Mouse (Mus musculus): ENCODE measurements around the gene D330045A20Rik. TPM values are rescaled to one million over a fixed set of nuclear protein-coding genes. Genes with fewer than 3 reads are reported as not detected.

The D330045A20Rik gene
- polyA plus RNA-seq, 1 experiment from 2014 or later, result 1.2 TPM

DNA sequence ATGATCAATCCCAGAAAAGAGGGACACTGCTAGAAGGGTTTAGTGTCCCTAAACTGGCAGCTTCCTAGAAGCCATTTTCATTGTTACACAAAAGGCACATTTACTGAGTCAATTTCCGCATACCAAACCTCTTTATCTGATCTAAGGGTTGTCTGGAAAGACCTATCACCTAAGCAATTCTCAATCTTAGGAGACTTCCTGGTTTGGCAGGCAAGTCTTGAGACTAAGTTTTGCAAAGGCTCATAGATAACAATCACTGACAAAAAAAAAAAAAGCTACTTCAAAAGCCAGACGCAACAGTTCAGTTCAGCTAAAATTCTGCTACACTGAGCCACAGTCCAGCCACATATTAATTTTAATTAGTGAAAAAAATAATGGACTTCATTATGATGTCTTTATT is 39.1 kb downstream of the D330045A20Rik start:
- Histone ChIP-seq H3K4me2 (ENCODE audit: low read length) (no peak overlapping the region), H3K9ac (ENCODE audit: low read length) (no peak overlapping the region), H3K27me3 (ENCODE audit: control insufficient read depth, insufficient read depth, low read length) (no peaks in the 10 kb centered on the region), H3K4me1 (ENCODE audit: control insufficient read depth in 2 of 2, insufficient read depth in 2 of 2, low read length in 2 of 2) (no peaks in the 10 kb centered on the region), H3K4me3 (ENCODE audit: control insufficient read depth in 1 of 2, insufficient read depth in 1 of 2, low read depth in 1 of 2, low read length in 2 of 2) (no peak overlapping the region), H3K27ac (replicated peaks in 1 of 2; ENCODE audit: control insufficient read depth in 1 of 2, insufficient read depth in 1 of 2, low read depth in 2 of 2, low read length in 2 of 2) (no peak overlapping the region), H3K36me3 (ENCODE audit: control insufficient read depth, insufficient read depth, low read length) (no peaks in the 10 kb centered on the region), H3K9me3 (ENCODE audit: control insufficient read depth, low read length) (no peaks in the 10 kb centered on the region)
- ATAC-seq (ENCODE audit: insufficient number of reproducible peaks, insufficient read depth, low FRiP score, low read depth), result no peak
- WGBS, result 78% methylated on average over 2 of the region's 2 CpGs

DNA sequence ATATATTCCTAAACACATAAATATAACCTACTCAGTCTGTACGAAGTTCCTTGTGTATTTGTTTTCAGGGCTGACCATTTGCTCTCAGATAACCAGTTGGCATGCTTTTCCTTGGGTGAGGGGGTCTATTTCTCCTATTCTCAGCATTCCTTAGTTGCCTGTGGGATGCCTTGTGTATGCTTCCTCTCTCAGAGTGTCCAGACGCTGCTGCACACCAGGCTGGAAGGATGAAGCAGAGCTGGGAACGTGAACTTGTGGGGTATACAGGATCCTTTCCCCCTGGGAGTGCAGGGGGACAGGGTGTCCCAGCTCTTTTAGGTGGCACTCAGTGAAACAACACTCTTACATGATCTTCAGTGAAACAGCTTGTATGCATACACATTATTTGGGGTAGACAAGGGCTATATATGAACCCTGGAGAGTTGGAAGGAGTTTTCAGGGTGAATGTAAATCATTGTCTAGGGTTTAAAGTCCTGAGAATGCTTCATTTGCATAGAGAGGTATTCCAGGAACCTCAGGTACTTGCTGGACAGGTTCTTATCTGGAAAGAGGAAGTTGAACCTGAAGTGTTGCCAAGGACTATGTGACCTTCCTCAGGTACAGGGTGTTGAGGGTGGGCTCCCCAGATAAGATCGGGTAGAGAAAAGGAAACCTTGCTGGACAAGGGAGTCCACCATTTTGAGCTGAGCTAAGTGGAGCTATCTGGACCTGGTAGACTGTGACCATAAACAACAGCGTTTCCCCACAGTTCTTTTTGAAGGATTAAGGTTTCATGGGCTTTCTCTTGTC is 44.3 kb downstream of the D330045A20Rik start:
- H3K9ac ChIP-seq (ENCODE audit: low read length), result no peak overlapping the region
- no peak overlapping the region for H3K4me3 ChIP-seq (ENCODE audit: control insufficient read depth in 1 of 2, insufficient read depth in 1 of 2, low read depth in 1 of 2, low read length in 2 of 2)
- no peak overlapping the region for H3K4me2 ChIP-seq (ENCODE audit: low read length)
- H3K36me3 ChIP-seq (ENCODE audit: control insufficient read depth, insufficient read depth, low read length), result no peaks in the 10 kb centered on the region
- 50% methylated on average over 5 of the region's 5 CpGs for WGBS
- no peak for ATAC-seq (ENCODE audit: insufficient number of reproducible peaks, insufficient read depth, low FRiP score, low read depth)
- H3K4me1 ChIP-seq (ENCODE audit: control insufficient read depth in 2 of 2, insufficient read depth in 2 of 2, low read length in 2 of 2), result no peaks in the 10 kb centered on the region
- H3K27me3 ChIP-seq (ENCODE audit: control insufficient read depth, insufficient read depth, low read length), result no peaks in the 10 kb centered on the region
- H3K9me3 ChIP-seq (ENCODE audit: control insufficient read depth, low read length), result no peaks in the 10 kb centered on the region
- H3K27ac ChIP-seq (replicated peaks in 1 of 2; ENCODE audit: control insufficient read depth in 1 of 2, insufficient read depth in 1 of 2, low read depth in 2 of 2, low read length in 2 of 2), result no peak overlapping the region

DNA sequence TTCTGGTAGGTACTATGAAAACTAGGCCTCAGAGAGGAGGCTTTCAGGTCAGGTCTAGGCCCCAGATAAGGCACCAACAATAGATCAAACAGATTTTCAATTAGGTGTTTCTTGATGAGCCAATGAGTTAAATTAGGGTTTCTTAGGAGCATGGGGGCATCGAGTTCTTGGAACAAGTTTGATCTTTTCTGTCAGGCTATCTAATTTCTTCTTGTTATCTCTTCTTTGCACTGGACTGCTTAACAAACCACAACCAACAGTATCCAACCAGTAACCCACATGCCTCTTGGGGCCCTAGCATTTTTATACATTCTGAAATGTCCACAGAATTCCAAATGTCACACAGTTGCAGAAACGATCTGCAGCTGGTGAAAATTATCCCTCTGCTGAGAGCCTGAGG is 45.6 kb downstream of the D330045A20Rik start:
- Histone ChIP-seq H3K4me3 (ENCODE audit: control insufficient read depth in 1 of 2, insufficient read depth in 1 of 2, low read depth in 1 of 2, low read length in 2 of 2) (no peak overlapping the region), H3K9me3 (ENCODE audit: control insufficient read depth, low read length) (no peaks in the 10 kb centered on the region), H3K4me2 (ENCODE audit: low read length) (no peak overlapping the region), H3K4me1 (ENCODE audit: control insufficient read depth in 2 of 2, insufficient read depth in 2 of 2, low read length in 2 of 2) (no peaks in the 10 kb centered on the region), H3K27me3 (ENCODE audit: control insufficient read depth, insufficient read depth, low read length) (no peaks in the 10 kb centered on the region), H3K27ac (replicated peaks in 1 of 2; ENCODE audit: control insufficient read depth in 1 of 2, insufficient read depth in 1 of 2, low read depth in 2 of 2, low read length in 2 of 2) (no peak overlapping the region), H3K36me3 (ENCODE audit: control insufficient read depth, insufficient read depth, low read length) (no peaks in the 10 kb centered on the region), H3K9ac (ENCODE audit: low read length) (no peak overlapping the region)
- WGBS, result 78% methylated on average over 2 of the region's 2 CpGs
- no peak for ATAC-seq (ENCODE audit: insufficient number of reproducible peaks, insufficient read depth, low FRiP score, low read depth)

DNA sequence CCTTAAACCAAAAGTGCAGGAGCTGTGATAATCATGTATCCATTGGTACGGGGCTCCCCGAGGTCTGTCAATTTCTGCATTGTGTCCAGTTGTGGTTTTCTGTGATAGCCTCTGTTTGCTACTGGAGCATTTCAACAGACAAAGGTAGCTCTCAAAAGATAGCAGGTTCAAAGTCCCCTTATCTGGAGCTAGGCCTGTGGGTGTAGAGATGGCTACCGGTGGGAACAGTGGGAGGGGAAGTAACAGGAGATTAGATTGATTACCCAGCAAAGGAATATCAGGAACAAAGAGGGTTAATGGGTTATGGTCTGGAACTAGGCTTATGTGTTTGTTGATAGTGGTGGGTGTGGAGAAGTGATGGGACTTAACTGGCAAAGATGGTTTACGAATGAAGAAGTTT is 46.8 kb downstream of the D330045A20Rik start:
- ATAC-seq (ENCODE audit: insufficient number of reproducible peaks, insufficient read depth, low FRiP score, low read depth), result no peak
- Histone ChIP-seq H3K4me2 (ENCODE audit: low read length) (no peak overlapping the region), H3K4me1 (ENCODE audit: control insufficient read depth in 2 of 2, insufficient read depth in 2 of 2, low read length in 2 of 2) (no peaks in the 10 kb centered on the region), H3K9me3 (ENCODE audit: control insufficient read depth, low read length) (no peaks in the 10 kb centered on the region), H3K36me3 (ENCODE audit: control insufficient read depth, insufficient read depth, low read length) (no peaks in the 10 kb centered on the region), H3K4me3 (ENCODE audit: control insufficient read depth in 1 of 2, insufficient read depth in 1 of 2, low read depth in 1 of 2, low read length in 2 of 2) (no peak overlapping the region), H3K27me3 (ENCODE audit: control insufficient read depth, insufficient read depth, low read length) (no peaks in the 10 kb centered on the region), H3K9ac (ENCODE audit: low read length) (no peak overlapping the region), H3K27ac (replicated peaks in 1 of 2; ENCODE audit: control insufficient read depth in 1 of 2, insufficient read depth in 1 of 2, low read depth in 2 of 2, low read length in 2 of 2) (no peak overlapping the region)
- 59% methylated on average over 4 of the region's 4 CpGs for WGBS

DNA sequence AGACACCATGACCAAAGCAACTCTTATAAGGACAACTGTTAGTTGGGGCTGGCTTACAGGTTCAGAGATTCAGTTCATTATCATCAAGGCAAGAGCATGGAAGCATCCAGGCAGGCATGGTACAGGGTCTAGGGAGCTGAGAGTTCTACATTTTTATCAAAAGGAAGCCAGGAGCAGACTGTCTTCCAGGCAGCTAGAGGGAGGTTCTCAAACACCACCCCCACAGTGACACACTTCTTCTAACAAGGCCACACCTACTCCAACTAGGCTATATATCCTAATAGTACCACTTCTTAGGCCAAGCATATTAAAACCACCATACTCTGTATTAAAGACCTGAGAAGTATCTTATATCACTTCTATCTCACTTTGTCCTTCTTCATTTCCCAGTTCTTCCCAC is 49.5 kb downstream of the D330045A20Rik start:
- H3K9me3 ChIP-seq (ENCODE audit: control insufficient read depth, low read length), result no peaks in the 10 kb centered on the region
- no peaks in the 10 kb centered on the region for H3K27me3 ChIP-seq (ENCODE audit: control insufficient read depth, insufficient read depth, low read length)
- ATAC-seq (ENCODE audit: insufficient number of reproducible peaks, insufficient read depth, low FRiP score, low read depth), result no peak
- no peak overlapping the region for H3K9ac ChIP-seq (ENCODE audit: low read length)
- H3K36me3 ChIP-seq (ENCODE audit: control insufficient read depth, insufficient read depth, low read length), result no peaks in the 10 kb centered on the region
- H3K4me2 ChIP-seq (ENCODE audit: low read length), result no peak overlapping the region
- H3K27ac ChIP-seq (replicated peaks in 1 of 2; ENCODE audit: control insufficient read depth in 1 of 2, insufficient read depth in 1 of 2, low read depth in 2 of 2, low read length in 2 of 2), result no peak overlapping the region
- no peaks in the 10 kb centered on the region for H3K4me1 ChIP-seq (ENCODE audit: control insufficient read depth in 2 of 2, insufficient read depth in 2 of 2, low read length in 2 of 2)
- H3K4me3 ChIP-seq (ENCODE audit: control insufficient read depth in 1 of 2, insufficient read depth in 1 of 2, low read depth in 1 of 2, low read length in 2 of 2), result no peak overlapping the region

DNA sequence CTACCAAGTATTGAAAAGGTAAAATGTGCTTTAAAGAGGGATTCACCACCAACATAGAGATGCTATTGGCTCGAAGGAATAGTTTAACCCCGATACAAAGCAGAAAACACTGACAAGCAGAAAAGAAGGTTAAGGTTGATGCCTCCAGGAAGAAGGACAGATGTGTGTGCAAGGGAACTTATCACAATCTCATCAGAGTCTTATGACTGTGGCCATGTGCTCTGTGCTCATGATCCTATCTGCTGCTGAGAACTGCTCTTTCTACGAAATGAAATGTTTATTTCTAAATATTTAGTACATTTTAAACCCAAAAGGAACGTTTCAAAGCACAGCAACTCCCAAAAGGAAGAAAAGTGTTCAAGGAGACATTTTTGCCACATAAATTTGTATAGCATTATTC is 52.1 kb downstream of the D330045A20Rik start:
- 65% methylated on average over 4 of the region's 4 CpGs for WGBS

DNA sequence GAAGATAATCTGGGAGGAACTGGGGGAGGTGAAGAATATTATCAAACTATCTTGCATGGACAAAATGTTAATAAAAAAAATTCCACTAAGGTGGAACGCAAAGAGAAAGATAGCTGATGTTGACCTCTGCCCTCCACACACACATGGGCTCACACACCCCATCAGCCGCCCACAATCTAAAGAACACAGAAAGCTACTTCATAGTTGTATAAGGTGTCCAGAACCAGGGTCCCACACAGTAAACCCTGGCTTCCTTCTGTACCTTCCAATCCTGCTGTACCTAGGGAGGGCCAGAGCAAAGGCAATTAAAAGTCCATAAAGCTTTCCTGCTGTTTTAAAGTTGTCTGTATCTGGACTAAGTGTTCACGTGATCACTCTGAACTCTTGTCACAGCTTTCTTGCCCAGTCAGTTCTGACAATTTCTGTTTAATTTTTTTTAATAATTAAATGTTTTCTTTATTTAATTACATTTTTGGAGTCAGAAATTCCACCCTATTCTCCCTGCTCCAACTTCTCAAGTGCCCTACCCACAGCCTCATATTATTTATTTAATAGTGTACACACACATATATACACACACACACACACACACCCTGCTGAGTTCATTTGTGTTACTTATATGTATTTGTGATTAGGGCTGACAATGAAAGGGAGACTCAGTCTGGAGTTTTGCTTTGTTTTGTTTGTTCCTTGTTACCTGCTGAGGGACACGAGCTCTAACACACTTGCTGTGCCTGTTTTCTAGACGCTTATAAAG is 57.7 kb downstream of the D330045A20Rik start:
- no peaks in the 10 kb centered on the region for H3K27me3 ChIP-seq (ENCODE audit: control insufficient read depth, insufficient read depth, low read length)
- WGBS, result 79% methylated on average over 5 of the region's 5 CpGs
- no peak overlapping the region for H3K4me3 ChIP-seq (ENCODE audit: control insufficient read depth in 1 of 2, insufficient read depth in 1 of 2, low read depth in 1 of 2, low read length in 2 of 2)
- H3K4me1 ChIP-seq (ENCODE audit: control insufficient read depth in 2 of 2, insufficient read depth in 2 of 2, low read length in 2 of 2), result no peaks in the 10 kb centered on the region
- ATAC-seq (ENCODE audit: insufficient number of reproducible peaks, insufficient read depth, low FRiP score, low read depth), result no peak
- H3K36me3 ChIP-seq (ENCODE audit: control insufficient read depth, insufficient read depth, low read length), result no peaks in the 10 kb centered on the region
- H3K9ac ChIP-seq (ENCODE audit: low read length), result no peak overlapping the region
- H3K9me3 ChIP-seq (ENCODE audit: control insufficient read depth, low read length), result no peaks in the 10 kb centered on the region
- no peak overlapping the region for H3K27ac ChIP-seq (replicated peaks in 1 of 2; ENCODE audit: control insufficient read depth in 1 of 2, insufficient read depth in 1 of 2, low read depth in 2 of 2, low read length in 2 of 2)
- H3K4me2 ChIP-seq (ENCODE audit: low read length), result no peak overlapping the region

More for the DNA sequence above, 52.1 kb downstream of the D330045A20Rik start:
- Histone ChIP-seq H3K4me1 (ENCODE audit: control insufficient read depth in 2 of 2, insufficient read depth in 2 of 2, low read length in 2 of 2) (no peaks in the 10 kb centered on the region), H3K27me3 (ENCODE audit: control insufficient read depth, insufficient read depth, low read length) (no peaks in the 10 kb centered on the region), H3K4me3 (ENCODE audit: control insufficient read depth in 1 of 2, insufficient read depth in 1 of 2, low read depth in 1 of 2, low read length in 2 of 2) (no peak overlapping the region), H3K27ac (replicated peaks in 1 of 2; ENCODE audit: control insufficient read depth in 1 of 2, insufficient read depth in 1 of 2, low read depth in 2 of 2, low read length in 2 of 2) (no peak overlapping the region), H3K4me2 (ENCODE audit: low read length) (no peak overlapping the region), H3K36me3 (ENCODE audit: control insufficient read depth, insufficient read depth, low read length) (no peaks in the 10 kb centered on the region), H3K9ac (ENCODE audit: low read length) (no peak overlapping the region), H3K9me3 (ENCODE audit: control insufficient read depth, low read length) (no peaks in the 10 kb centered on the region)
- no peak for ATAC-seq (ENCODE audit: insufficient number of reproducible peaks, insufficient read depth, low FRiP score, low read depth)
